Mouse (Mus musculus): ENCODE measurements around the gene Dis3l.

Gene Dis3l

DNA sequence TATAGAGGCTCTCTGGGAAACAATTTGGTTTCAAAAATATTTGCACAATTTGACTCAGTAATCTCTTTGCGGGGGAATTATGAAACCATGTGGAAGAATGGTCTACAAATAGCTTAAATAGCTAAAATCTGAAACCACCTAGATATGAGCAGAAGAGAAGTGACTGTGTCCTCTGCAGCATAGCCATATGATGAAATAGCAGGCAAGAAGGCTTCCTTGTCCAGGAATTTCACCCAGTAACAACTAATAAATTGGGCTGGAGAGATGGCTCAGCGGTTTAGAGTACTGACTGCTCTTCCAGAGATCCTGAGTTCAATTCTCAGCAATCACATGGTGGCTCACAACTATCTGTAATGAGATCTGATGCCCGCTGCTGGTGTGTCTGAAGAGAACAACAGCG lies 80.1 kb downstream of the Dis3l start:
- DNase-seq (ENCODE audit: low read depth, low spot score): no peak

GRCm38 (mm10) chr9:64259906-64260305 lies 81.2 kb downstream of the Dis3l start:
- DNase-seq (ENCODE audit: low read depth, low spot score): no peak
